Mouse (Mus musculus) stomach, embryonic 15.5 days (tissue): ENCODE results near the gene Adra2a. TPM values are rescaled to one million over a fixed set of nuclear protein-coding genes. Genes with fewer than 3 reads are reported as not detected.

Source experiments
- ATAC-seq: fragments of 200-750 bp; cut with Nextera tagmentation; 2 replicates; pipeline ENCODE4 v1.8.0; 2017; ENCODE audit warnings: low read depth, moderate number of reproducible peaks, moderate TSS enrichment; ENCODE audit not compliant: insufficient read depth, low FRiP score
- H3K27ac ChIP-seq: fragments of 300-500 bp; sonication (generic); 2 replicates; pipeline ENCODE4 v1.5.1; 2015; ENCODE audit warnings: mild to moderate bottlenecking, inconsistent platforms
- H3K27me3 ChIP-seq: fragments of 300-500 bp; sonication (generic); replicated peaks from 2 replicates; pipeline ENCODE4 v1.6.1; 2015; ENCODE audit warnings: inconsistent platforms
- H3K36me3 ChIP-seq: fragments of 300-500 bp; sonication (generic); 2 replicates; pipeline ENCODE4 v1.6.1; 2015; ENCODE audit warnings: inconsistent platforms
- H3K4me1 ChIP-seq: fragments of 300-500 bp; sonication (generic); 2 replicates; pipeline ENCODE4 v1.6.1; 2015; ENCODE audit warnings: inconsistent platforms
- H3K4me2 ChIP-seq: fragments of 300-500 bp; sonication (generic); 2 replicates; pipeline ENCODE4 v1.6.1; 2015; ENCODE audit warnings: mild to moderate bottlenecking, inconsistent platforms
- H3K4me3 ChIP-seq: fragments of 300-500 bp; sonication (generic); replicated peaks from 2 replicates; pipeline ENCODE4 v1.5.1; 2015; ENCODE audit warnings: inconsistent platforms
- H3K9ac ChIP-seq: fragments of 300-500 bp; sonication (generic); 2 replicates; pipeline ENCODE4 v1.6.1; 2015; ENCODE audit warnings: inconsistent platforms
- H3K9me3 ChIP-seq: fragments of 300-500 bp; sonication (generic); 2 replicates; pipeline ENCODE4 v1.6.1; 2016; ENCODE audit warnings: inconsistent platforms
- WGBS: fragments of 180-500 bp; shearing (Covaris S2); methylation state at CpG from one replicate; pipeline ENCODE4 v1.1.7; 2015; 5-methylcytosine and 5-hydroxymethylcytosine counted together
- polyA plus RNA-seq: library from polyadenylated mRNA; unstranded; fragments of >200 nt; fragmentation: Nextera tagmentation; extraction: Ambion mirVana; gene quantifications from 2 replicates; pipeline ENCODE4 v1.2.1, GENCODE M21; 2015

The Adra2a gene
- polyA plus RNA-seq, 1 experiment from 2014 or later: 0.58 TPM

GRCm38 (mm10) chr19:54081716-54082165 lies 37.8 kb downstream of the Adra2a start:
- Histone ChIP-seq H3K27ac (no peak overlapping the region), H3K36me3 (no peaks in the 10 kb centered on the region), H3K4me3 (no peak overlapping the region), H3K4me2 (no peak overlapping the region), H3K27me3 (no peaks in the 10 kb centered on the region), H3K4me1 (0 out of 2 replicates have a peak, but pooled peaks cover 3% of the 10 kb centered on the region), H3K9me3 (no peaks in the 10 kb centered on the region), H3K9ac (no peak overlapping the region)
- 83% methylated on average over 9 of the region's 9 CpGs for WGBS
- ATAC-seq: no peak

GRCm38 (mm10) chr19:54087319-54087718 lies 43.4 kb downstream of the Adra2a start:
- H3K4me1 ChIP-seq: no peaks in the 10 kb centered on the region
- H3K4me3 ChIP-seq: no peak overlapping the region
- H3K9me3 ChIP-seq: no peaks in the 10 kb centered on the region
- no peaks in the 10 kb centered on the region for H3K36me3 ChIP-seq
- no peaks in the 10 kb centered on the region for H3K27me3 ChIP-seq
- WGBS: 54% methylated on average over 10 of the region's 10 CpGs
- H3K27ac ChIP-seq: no peak overlapping the region
- H3K9ac ChIP-seq: no peak overlapping the region
- ATAC-seq: 0 out of 2 replicates have a peak, but pooled peaks have one; percentile 27
- H3K4me2 ChIP-seq: no peak overlapping the region

GRCm38 (mm10) chr19:54093599-54093998 lies 49.6 kb downstream of the Adra2a start:
- 73% methylated on average over 3 of the region's 3 CpGs for whole genome bisulfite sequencing

GRCm38 (mm10) chr19:54095716-54096115 lies 51.8 kb downstream of the Adra2a start:
- H3K27me3 ChIP-seq: no peaks in the 10 kb centered on the region
- ATAC-seq: no peak
- H3K36me3 ChIP-seq: no peaks in the 10 kb centered on the region
- no peaks in the 10 kb centered on the region for H3K9me3 ChIP-seq
- no peak overlapping the region for H3K9ac ChIP-seq
- 63% methylated on average over 5 of the region's 5 CpGs for WGBS
- no peak overlapping the region for H3K27ac ChIP-seq
- no peaks in the 10 kb centered on the region for H3K4me1 ChIP-seq
- H3K4me2 ChIP-seq: no peak overlapping the region
- H3K4me3 ChIP-seq: no peak overlapping the region

More at GRCm38 (mm10) chr19:54093599-54093998, 49.6 kb downstream of the Adra2a start:
- Histone ChIP-seq H3K4me2 (no peak overlapping the region), H3K36me3 (no peaks in the 10 kb centered on the region), H3K4me1 (no peaks in the 10 kb centered on the region), H3K4me3 (no peak overlapping the region), H3K27me3 (no peaks in the 10 kb centered on the region), H3K27ac (no peak overlapping the region), H3K9me3 (no peaks in the 10 kb centered on the region), H3K9ac (no peak overlapping the region)
- ATAC-seq: no peak

- Histone ChIP-seq H3K27ac (no peak overlapping the region), H3K27me3 (no peaks in the 10 kb centered on the region), H3K4me2 (no peak overlapping the region), H3K9ac (no peak overlapping the region), H3K4me3 (no peak overlapping the region), H3K9me3 (no peaks in the 10 kb centered on the region), H3K36me3 (no peaks in the 10 kb centered on the region), H3K4me1 (no peaks in the 10 kb centered on the region)
- 82% methylated on average over 3 of the region's 3 CpGs for WGBS
- ATAC-seq: no peak
Measured at GRCm38 (mm10) chr19:54098367-54098766, 54.4 kb downstream of the Adra2a start.

Other genes starting within 250 kb of the Adra2a start
- gene Pdcd4, start 151.9 kb upstream of the Adra2a start, polyA plus RNA-seq: 78.6 and 86.9 TPM in 2 replicates
- 42.8 and 48.4 TPM in 2 replicates for gene Shoc2, start 99.8 kb upstream of the Adra2a start, polyA plus RNA-seq
- gene Bbip1, start 99.5 kb upstream of the Adra2a start, polyA plus RNA-seq: 75.0 and 81.9 TPM in 2 replicates